Mouse (Mus musculus): Measurements from ENCODE around the gene Bach2.

DNA sequence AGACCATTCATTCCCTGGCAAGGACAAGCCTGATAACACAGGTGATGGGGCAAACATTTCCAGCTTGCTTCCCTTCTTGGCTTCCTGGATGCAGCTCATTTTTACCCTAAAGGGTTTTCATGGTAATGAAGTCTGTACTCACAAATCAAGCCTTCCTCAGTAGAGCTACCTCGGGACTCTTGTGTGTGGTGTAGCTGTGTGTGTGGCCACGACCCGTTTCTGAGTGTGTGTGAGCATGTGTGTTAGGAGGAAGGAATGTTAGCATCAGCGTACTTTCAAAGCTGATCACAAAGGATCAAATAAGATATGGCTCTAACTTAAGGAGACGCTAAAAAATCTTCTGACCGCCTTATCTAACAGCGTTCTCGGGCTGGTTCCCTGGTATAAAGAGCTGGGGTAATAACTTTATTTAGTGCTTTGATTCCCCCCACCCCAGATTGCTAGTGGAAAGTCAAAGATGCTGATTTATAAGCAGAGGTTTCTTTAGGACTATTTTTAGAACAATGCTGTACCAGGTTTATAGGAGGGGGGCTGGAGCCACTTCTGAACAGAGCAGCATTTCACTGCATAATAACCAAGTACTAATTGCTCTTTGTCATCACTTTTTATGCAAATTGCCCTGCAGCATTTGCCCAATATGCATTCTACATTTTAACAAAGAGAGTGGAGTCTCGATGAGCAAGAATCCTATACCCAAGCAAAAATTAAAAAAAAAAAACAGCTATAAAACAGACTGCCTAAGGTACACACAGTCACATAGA, 28.0 kb upstream of the Bach2 start:
- TF ChIP-seq CTCF (IDR thresholded peaks at IDR 0.05; ENCODE audit: low read depth) (no peak), EP300 (IDR thresholded peaks at IDR 0.05; ENCODE audit: low read depth) (no peak)

All from heart, postnatal 0 days (tissue).